Mouse (Mus musculus): ENCODE data around the gene Slc16a10.

GRCm38 (mm10) chr10:40177323-40177962, 35.4 kb upstream of the Slc16a10 start:
- TF ChIP-seq CTCF (conservative IDR thresholded peaks at IDR 0.05; ENCODE audit: low read length) (no peak), NANOG (IDR thresholded peaks at IDR 0.05; ENCODE audit: borderline replicate concordance, low read length) (no peak)
